Mouse (Mus musculus): ENCODE measurements at regions not wholly inside any gene's neighbourhood (a gene's known extent, or its start where the extent isn't known, plus 50 kb on each side); places are given as distances from the start of the nearest gene placed in this dataset.

- DNase-seq (ENCODE audit: low spot score in 2 of 2) = no peak
These were observed 270.4 kb upstream of the Dab2 start for GRCm38 (mm10) chr15:6029214-6029613.

DNA sequence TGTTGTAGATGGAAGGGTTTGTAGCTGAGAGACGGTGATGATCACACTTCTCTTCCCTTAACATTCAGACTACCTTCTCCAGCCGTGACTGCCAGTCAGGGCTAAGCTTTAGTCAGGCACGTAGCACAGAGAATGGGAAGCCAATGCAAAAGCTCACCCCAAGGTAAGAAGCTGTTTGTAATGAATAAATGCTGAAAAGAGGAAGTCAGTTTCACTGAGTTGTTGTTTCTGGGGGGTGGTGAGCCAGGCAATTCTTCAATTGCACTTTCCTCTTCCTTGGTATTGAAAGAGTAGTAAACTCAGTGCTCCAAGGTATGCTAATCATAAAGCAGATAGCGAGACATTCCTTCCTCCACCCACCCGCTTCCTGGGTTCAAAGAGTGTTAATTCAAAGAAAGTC, 269.2 kb upstream of the Dab2 start:
- DNase-seq (ENCODE audit: low spot score in 2 of 2) = no peak

DNA sequence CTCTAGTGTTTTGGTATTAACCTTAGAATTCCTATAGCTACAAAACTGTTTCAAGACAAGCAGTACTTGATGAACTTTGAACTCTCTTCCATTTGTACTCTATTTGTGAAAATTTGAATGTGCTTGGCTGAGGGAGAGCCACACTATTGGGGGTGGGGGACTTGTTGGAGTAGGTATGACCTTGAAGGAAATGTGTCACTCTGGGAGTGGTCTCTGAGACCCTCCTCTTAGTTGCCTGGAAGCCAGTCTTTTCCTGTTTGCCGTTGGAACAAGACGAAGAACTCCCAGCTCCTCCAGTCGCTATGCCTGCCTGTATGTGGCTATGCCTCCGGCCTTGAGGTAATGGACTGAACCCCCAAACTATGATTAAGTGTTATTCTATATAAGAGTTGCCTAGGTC, 265.4 kb upstream of the Dab2 start:
- no peak for DNase-seq (ENCODE audit: low spot score in 2 of 2)

- DNase-seq (ENCODE audit: low spot score in 2 of 2) = no peak
These were observed 254.9 kb upstream of the Dab2 start for GRCm38 (mm10) chr15:6044511-6045256.

DNA sequence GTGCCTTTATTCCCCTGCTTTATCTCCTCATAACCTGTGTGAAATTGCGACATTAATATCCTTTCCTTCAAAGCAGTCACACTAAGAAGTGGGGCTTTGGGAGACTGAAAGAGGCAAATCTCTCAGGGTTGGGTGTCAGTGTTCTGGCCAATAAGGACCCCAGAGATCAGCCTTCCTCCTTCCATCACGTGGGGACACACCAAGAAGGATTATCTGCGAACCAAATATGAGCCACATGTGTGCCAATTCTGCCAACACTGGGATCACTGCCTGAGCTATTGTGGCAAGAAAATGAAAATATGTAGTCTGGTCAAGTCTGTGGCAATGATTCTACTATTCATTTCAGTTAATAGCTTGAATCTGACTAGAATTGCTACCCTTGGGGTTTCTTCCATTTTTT, 243.9 kb upstream of the Dab2 start:
- no peak for DNase-seq (ENCODE audit: low spot score in 2 of 2)

GRCm38 (mm10) chr15:6056887-6057626, 242.5 kb upstream of the Dab2 start:
- DNase-seq (ENCODE audit: low spot score in 2 of 2) = no peak

GRCm38 (mm10) chr15:6059361-6059760, 240.2 kb upstream of the Dab2 start:
- no peak for DNase-seq (ENCODE audit: low spot score in 2 of 2)

GRCm38 (mm10) chr15:6059790-6060189, 239.8 kb upstream of the Dab2 start:
- DNase-seq (ENCODE audit: low spot score in 2 of 2) = no peak

DNA sequence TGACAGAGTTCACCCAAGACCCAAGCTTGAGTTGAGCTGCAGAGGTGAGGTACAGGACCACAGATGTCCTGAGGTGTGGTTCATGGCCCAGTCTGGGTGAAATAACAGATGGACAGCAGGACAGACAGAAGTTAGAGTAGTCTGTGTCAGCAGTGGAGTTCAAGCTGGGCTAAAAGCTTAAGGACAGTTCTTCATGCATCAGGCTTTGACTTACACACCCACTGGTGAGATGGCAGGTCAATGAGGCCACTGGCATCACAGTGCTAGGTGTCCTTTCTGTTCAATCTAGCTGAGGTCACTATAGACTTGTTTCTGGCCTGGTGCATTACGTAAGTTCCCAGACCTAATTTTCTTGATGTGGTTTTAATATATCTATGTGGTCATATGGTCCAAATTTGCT, 238.9 kb upstream of the Dab2 start:
- DNase-seq (ENCODE audit: low spot score in 2 of 2) = no peak

GRCm38 (mm10) chr15:6065100-6065499, 234.5 kb upstream of the Dab2 start:
- no peak for DNase-seq (ENCODE audit: low spot score in 2 of 2)

DNA sequence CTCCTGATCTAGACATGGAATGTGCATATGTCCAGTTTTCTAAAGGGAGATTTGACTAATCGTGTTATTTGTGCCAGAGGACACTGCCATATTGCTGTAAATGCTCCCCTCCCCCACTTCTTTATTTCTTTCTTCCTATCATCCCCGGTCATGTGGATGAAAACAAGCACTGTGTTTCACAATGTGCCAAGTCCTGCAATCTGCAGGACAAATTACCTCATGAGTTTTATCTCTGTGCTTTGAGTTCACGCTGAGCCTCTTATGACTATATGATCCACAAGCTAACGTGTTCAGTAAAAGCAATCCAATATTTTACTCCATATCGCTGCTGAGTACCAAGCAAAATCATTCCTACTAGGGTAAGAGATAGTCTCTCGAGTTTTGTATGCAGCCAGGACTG, 232.2 kb upstream of the Dab2 start:
- no peak for DNase-seq (ENCODE audit: low spot score in 2 of 2)

GRCm38 (mm10) chr15:6068371-6068770, 231.2 kb upstream of the Dab2 start:
- no peak for DNase-seq (ENCODE audit: low spot score in 2 of 2)

DNA sequence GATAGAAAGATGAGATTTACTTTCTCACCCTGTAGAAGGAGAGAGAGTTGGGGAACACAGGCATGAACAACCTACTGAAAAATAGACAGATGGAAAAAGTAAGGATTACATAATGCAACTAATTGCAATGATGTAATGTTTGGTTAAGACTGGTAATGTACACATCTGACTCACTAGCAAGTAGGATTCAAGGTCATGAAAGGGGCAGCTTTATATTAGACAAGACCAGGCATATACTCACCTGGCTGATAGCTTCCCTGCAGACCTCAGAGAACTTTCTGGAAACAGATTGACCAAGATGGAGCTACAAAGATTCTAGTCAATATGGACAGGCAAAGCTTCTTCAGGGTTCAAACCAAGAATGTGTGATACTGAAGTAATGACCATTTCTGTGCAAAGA, 227.7 kb upstream of the Dab2 start:
- DNase-seq (ENCODE audit: low spot score in 2 of 2) = no peak

DNA sequence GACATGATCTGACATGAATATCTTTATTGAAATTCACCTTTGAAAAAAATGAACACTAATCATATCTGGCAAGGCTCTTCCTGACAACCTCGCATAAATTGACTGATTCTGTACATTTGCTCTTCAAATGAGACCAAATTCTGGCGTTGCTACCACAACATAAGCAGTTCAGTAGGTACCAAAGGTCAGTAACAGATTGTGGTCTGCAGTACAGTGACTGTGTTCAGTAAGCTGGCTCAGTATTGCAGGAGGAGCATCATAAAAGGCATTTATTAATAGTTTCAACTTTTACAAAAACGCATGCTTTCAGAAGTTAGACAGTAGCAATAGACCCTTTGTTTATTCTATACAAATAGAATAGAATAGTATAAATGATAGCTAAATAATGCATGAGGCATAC, 226.7 kb upstream of the Dab2 start:
- no peak for DNase-seq (ENCODE audit: low spot score in 2 of 2)

- peak in 1 of 2 experiments; percentile 58 for DNase-seq (ENCODE audit: low spot score in 2 of 2)
These were observed 218.6 kb upstream of the Dab2 start for GRCm38 (mm10) chr15:6080714-6081635.

- DNase-seq (ENCODE audit: low spot score in 2 of 2) = no peak
These were observed 212.4 kb upstream of the Dab2 start for GRCm38 (mm10) chr15:6087208-6087607.

DNA sequence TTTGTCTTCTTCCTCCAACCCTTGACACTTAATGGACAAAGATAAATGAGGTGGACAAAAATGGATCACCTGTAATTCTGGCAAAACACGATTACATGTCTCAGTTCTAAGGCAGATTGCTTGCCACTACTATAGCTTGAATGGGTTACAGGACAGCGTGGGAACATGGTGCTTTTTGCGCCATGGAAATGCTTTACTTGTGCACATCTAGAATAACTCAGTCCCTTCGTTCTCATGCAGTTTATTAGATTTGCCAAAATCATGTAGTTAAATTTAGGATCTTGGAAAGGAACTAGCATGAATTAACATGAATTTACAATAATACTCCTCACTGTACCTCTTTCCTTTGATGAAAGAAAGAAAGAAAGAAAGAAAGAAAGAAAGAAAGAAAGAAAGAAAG, 211.1 kb upstream of the Dab2 start:
- DNase-seq (ENCODE audit: low spot score in 2 of 2) = no peak

DNA sequence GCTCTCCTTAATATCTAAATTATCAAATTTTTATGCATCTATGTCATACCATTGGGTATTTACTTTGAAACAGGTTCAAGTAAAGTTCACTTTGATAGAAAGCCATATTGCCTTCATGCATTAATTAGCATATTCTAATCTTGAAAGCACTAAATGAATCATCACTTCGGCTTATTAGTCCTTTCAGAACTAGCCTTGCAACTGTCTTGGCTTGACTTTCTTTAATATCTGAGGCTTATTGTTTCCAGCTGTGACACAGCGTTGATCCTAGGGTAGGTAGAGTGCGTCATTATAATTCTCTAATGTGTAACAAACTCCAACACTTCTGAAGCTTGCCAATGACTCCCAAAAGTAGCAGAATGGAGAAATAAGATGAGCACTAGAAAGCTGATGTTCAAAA, 169.9 kb upstream of the Dab2 start:
- DNase-seq (ENCODE audit: low spot score in 2 of 2) = no peak

DNA sequence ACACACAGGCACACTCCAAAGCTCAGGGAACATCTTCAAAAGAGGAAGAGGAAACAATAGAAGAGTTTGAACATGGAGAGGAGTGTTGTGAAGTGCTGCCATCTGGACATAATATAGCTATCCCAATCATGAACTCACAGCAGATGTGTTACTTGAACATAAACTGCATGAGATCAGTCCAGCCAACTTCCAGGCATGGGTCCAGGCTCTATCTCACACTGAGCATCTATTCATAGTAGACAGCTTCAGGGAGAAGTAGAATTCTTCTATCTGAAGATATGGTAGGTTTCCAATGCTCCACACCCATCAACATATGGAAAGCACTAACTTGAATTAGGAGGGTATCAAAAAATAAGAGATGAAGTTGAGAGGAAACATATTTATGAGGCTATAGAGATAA, 167.4 kb upstream of the Dab2 start:
- no peak for DNase-seq (ENCODE audit: low spot score in 2 of 2)

DNA sequence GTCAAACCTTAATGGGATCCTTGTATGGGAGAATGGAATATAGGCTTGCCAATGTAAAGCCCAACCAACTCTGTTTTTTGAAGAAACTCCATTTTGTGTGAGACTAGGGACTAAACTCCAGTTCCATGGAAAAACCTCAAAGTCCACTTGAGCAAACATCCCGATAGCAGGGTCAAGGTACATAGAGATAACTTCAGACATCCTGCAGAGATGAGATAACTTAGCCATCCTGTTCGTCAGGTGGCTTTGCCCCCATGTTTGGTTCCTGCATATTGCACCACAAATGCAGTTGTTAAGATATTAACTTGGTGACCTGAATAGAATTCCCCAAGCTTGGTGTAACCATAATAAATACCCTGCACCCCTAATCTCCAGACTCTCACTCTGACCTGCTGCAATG, 154.5 kb upstream of the Dab2 start:
- no peak for DNase-seq (ENCODE audit: low spot score in 2 of 2)

GRCm38 (mm10) chr15:6154706-6155105, 144.9 kb upstream of the Dab2 start:
- DNase-seq (ENCODE audit: low spot score in 2 of 2) = no peak

DNA sequence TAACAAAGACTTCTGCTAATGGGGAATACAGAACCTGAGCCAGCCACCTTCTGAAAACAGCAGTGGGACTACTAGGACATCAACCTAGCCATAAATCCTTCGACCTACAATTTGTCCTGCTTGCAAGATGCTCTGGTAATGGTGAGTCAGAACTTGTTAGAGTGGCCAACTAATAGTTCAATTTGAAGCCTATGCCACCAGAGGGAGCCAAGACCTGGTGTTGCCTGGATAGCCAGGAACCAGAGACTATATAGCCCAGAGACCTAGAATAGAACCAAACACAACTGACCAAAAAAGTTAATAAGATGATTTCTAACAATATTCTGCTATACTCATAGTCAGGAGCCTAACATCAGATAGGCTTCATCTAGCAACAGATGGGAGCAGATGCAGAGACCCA, 119.3 kb upstream of the Dab2 start:
- no peak for DNase-seq (ENCODE audit: low spot score in 2 of 2)

Measured in left cerebral cortex, adult 9 months (tissue).